Mouse (Mus musculus) urinary bladder, postnatal 0 days (tissue): ENCODE measurements around the gene Gm21818. TPM values are rescaled to one million over a fixed set of nuclear protein-coding genes. Genes with fewer than 3 reads are reported as not detected.

Experiments
- polyA plus RNA-seq: library from polyadenylated mRNA; unstranded; fragments of >200 nt; fragmentation: Nextera tagmentation; extraction: Ambion mirVana; gene quantifications from 2 replicates; pipeline ENCODE4 v1.2.1, GENCODE M21; 2015

Gm21818 gene
- not detected in 2 replicates for polyA plus RNA-seq

DNA sequence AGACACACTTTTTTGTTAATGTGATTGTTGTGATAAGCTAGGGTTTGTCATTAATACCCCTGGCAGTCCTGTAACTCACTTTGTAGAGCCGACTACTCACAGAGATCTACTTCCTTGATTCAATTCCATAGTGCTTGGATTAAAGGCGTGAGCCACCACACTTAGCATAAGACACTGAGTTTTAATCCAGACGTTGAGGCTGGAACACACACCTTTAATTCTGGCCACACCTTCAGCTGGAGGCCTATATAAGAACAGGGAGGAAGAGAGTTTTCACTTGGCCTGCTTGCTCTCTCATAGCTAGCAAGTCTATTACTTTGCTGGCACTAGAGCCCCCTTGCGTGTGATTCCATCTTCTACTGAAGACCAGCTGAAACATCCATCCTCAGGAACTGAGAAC is at the start of gene Gm21818:
Gene Gm21818 (plus strand): TSS at position 301 of the 400 bp plus-strand sequence.

DNA sequence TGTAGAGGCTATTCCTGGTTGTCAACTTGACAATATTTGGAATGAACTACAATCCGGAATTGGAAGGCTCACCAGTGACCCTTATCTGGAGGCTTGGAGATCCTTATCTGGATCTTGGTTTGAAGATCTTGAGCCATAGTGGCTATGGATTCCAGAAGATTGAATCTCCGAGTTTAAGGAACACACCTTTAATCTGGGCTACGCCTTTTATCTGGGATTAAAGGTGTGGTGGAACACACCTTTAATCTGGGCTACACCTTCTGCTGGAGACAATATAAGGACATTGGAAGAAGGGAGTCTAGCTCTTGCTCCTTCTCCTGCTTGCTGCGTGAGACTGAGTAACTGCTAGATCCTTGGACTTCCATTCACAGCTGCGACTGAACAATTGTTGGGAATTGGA is 32.3 kb upstream of the Gm21818 start, which contains the start of gene Gm20767:
Gene Gm20767 (plus strand): TSS at position 301 of the 400 bp plus-strand sequence.

DNA sequence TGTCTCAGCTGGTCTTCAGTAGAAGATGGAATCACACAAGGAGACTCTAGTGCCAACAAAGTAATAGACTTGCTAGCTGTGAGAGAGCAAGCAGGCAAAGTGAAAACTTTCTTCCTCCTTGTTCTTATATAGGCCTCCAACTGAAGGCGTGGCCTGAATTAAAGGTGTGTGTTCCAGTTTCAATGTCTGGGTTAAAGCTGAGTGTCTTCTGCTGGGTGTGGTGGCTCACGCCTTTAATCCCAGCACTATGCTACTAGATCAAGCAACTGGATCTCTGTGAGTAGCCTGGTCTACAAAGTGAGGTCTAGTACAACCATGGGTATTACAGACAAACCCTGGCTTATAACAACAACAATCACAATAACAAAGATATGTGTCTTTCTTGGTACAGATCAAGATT is 43.6 kb downstream of the Gm21818 start, which contains the start of gene Gm21762:
Gene Gm21762 (minus strand): TSS at position 101 of the 400 bp plus-strand sequence.

Other genes with a start within 250 kb of the Gm21818 start
- not detected in 2 replicates for gene Gm21761, start 243.2 kb upstream of the Gm21818 start, polyA plus RNA-seq
- not detected in 2 replicates for gene B020031M17Rik, start 221.6 kb upstream of the Gm21818 start, polyA plus RNA-seq
- not detected in 2 replicates for gene Gm36079, start 145.4 kb upstream of the Gm21818 start, polyA plus RNA-seq
- 0.17 and 0.54 TPM in 2 replicates for gene Gm21188, start 120.2 kb upstream of the Gm21818 start, polyA plus RNA-seq
- gene Gm20767, start 32.2 kb upstream of the Gm21818 start, polyA plus RNA-seq = not detected in 2 replicates
- gene Gm21762, start 43.5 kb downstream of the Gm21818 start, polyA plus RNA-seq = not detected in 2 replicates
- gene Gm21731, start 66.7 kb downstream of the Gm21818 start, polyA plus RNA-seq = not detected in 2 replicates
- gene AF067061, start 90.7 kb downstream of the Gm21818 start, polyA plus RNA-seq = not detected in 2 replicates
- 0.29 TPM in 1 of 2 replicates, not detected in the other for gene BC147527, start 128.0 kb downstream of the Gm21818 start, polyA plus RNA-seq
- not detected in 2 replicates for gene Tcstv3, start 144.4 kb downstream of the Gm21818 start, polyA plus RNA-seq